Mouse (Mus musculus) ES-Bruce4 (cell line): Measurements from ENCODE around the gene Dclre1a.

Experiments used
- CTCF ChIP-seq: IDR thresholded peaks from one replicate; pipeline ENCODE4 v1.8.1; 2011; ENCODE audit warnings: low read depth, low read length
- EP300 ChIP-seq: IDR thresholded peaks from 2 replicates; pipeline ENCODE4 v1.6.1; 2011; ENCODE audit warnings: low read depth, low read length; ENCODE audit not compliant: insufficient read depth
- POLR2A ChIP-seq: IDR thresholded peaks from one replicate; pipeline ENCODE4 v1.8.1; 2011; ENCODE audit warnings: low read length; ENCODE audit not compliant: insufficient read depth

- TF ChIP-seq CTCF (no peak), EP300 (no peak), POLR2A (no peak)
These were observed 41.4 kb upstream of the Dclre1a start for GRCm38 (mm10) chr19:56589455-56589854.
